Mouse (Mus musculus) bone marrow, adult 2 months (tissue): ENCODE measurements at regions not wholly inside any gene's neighbourhood (a gene's known extent, or its start where the extent isn't known, plus 50 kb on each side); places are given as distances from the start of the nearest gene placed in this dataset.

Experiments used
- CTCF ChIP-seq: fragments of 200-500 bp; IDR thresholded peaks from 2 replicates; pipeline ENCODE4 v1.5.1; 2011; ENCODE audit warnings: low read length, control low read depth; ENCODE audit not compliant: control insufficient read depth, insufficient read depth
- POLR2A ChIP-seq: fragments of 200-500 bp; IDR thresholded peaks from 2 replicates; pipeline ENCODE4 v1.6.1; 2011; ENCODE audit warnings: low read depth, mild to moderate bottlenecking, control low read depth, low read length, borderline replicate concordance; ENCODE audit not compliant: control insufficient read depth

- TF ChIP-seq CTCF, result no peak
- no peak for TF ChIP-seq POLR2A
Measured at GRCm38 (mm10) chr2:138859121-138859520, 602.8 kb downstream of the Btbd3 start.
